Mouse (Mus musculus) MEL (cell line): ENCODE measurements at regions not wholly inside any gene's neighbourhood (a gene's known extent, or its start where the extent isn't known, plus 50 kb on each side); places are given as distances from the start of the nearest gene placed in this dataset.

ENCODE experiments used
- DNase-seq: peaks from one replicate; pipeline ENCODE4 v3.0.0; 2011; ENCODE audit warnings: low read depth, low spot score
- H3K27ac ChIP-seq: 2 replicates; pipeline ENCODE4 v1.5.1; 2012; ENCODE audit warnings: low read depth, mild to moderate bottlenecking, control low read depth, low read length, moderate library complexity; ENCODE audit not compliant: control insufficient read depth
- H3K27me3 ChIP-seq, 2 experiments: fragments of 150-350 bp in 1 of 2; sonication (generic) in 1 of 2; 2 replicates each; pipeline ENCODE4 v1.6.1; 2012; ENCODE audit warnings: low read length in 2 of 2, mild to moderate bottlenecking in 2 of 2, improper control_type of control experiment in 1 of 2, moderate library complexity in 1 of 2; ENCODE audit not compliant: insufficient read depth in 2 of 2, control insufficient read depth in 1 of 2
- H3K36me3 ChIP-seq, 2 experiments: 2 replicates each; pipeline ENCODE4 v1.6.1; 2012 to 2014; ENCODE audit warnings: low read length in 2 of 2, improper control_type of control experiment in 1 of 2, inconsistent platforms in 1 of 2, mild to moderate bottlenecking in 1 of 2; ENCODE audit not compliant: insufficient read depth in 2 of 2, control insufficient read depth in 1 of 2
- H3K4me1 ChIP-seq, 2 experiments: fragments of 150-350 bp in 1 of 2; sonication (generic) in 1 of 2; 2 replicates each; pipeline ENCODE4 v1.6.1; 2012; ENCODE audit warnings: low read length in 2 of 2, improper control_type of control experiment in 1 of 2, mild to moderate bottlenecking in 1 of 2; ENCODE audit not compliant: insufficient read depth in 2 of 2, control insufficient read depth in 1 of 2
- H3K4me3 ChIP-seq, 2 experiments: fragments of 150-350 bp in 1 of 2; sonication (generic) in 1 of 2; 2 replicates each; pipeline ENCODE4 v1.5.1; 2012; ENCODE audit warnings: low read depth in 2 of 2, low read length in 2 of 2, mild to moderate bottlenecking in 2 of 2, moderate library complexity in 2 of 2, control low read depth in 1 of 2, improper control_type of control experiment in 1 of 2; ENCODE audit not compliant: control insufficient read depth in 1 of 2, insufficient read depth in 1 of 2
- H3K79me2 ChIP-seq: 2 replicates; pipeline ENCODE4 v1.6.1; 2012; ENCODE audit warnings: mild to moderate bottlenecking, low read length, moderate library complexity; ENCODE audit not compliant: control insufficient read depth, poor library complexity, insufficient read depth
- H3K9ac ChIP-seq: 2 replicates; pipeline ENCODE4 v1.6.1; 2012; ENCODE audit warnings: low read depth, mild to moderate bottlenecking, control low read depth, low read length, moderate library complexity; ENCODE audit not compliant: control insufficient read depth, poor library complexity, severe bottlenecking
- H3K9me3 ChIP-seq: fragments of 150-350 bp; sonication (generic); replicated peaks from 2 replicates; pipeline ENCODE4 v1.6.1; 2012; ENCODE audit warnings: mild to moderate bottlenecking, low read length, improper control_type of control experiment, moderate library complexity; ENCODE audit not compliant: insufficient read depth
- BHLHE40 ChIP-seq: IDR thresholded peaks from 2 replicates; pipeline ENCODE4 v1.6.1; 2012; ENCODE audit warnings: low read depth, mild to moderate bottlenecking, inconsistent platforms, low read length, improper control_type of control experiment, borderline replicate concordance
- CTCF ChIP-seq, 3 experiments: IDR thresholded peaks in 2 of 3; conservative IDR thresholded peaks in 1 of 3; 2 replicates each; pipeline ENCODE4 v1.5.1; 2011 to 2012; ENCODE audit warnings: low read length in 3 of 3, low read depth in 2 of 3, mild to moderate bottlenecking in 2 of 3, improper control_type of control experiment in 1 of 3, inconsistent platforms in 1 of 3, mixed read lengths in 1 of 3, moderate library complexity in 1 of 3; ENCODE audit not compliant: control insufficient read depth in 1 of 3, insufficient read depth in 1 of 3, poor library complexity in 1 of 3, severe bottlenecking in 1 of 3
- E2F4 ChIP-seq: IDR thresholded peaks from 2 replicates; pipeline ENCODE4 v1.6.1; 2011; ENCODE audit warnings: low read depth, low read length, improper control_type of control experiment, borderline replicate concordance
- ELF1 ChIP-seq: IDR thresholded peaks from 2 replicates; pipeline ENCODE4 v1.6.1; 2014; ENCODE audit warnings: low read depth, mild to moderate bottlenecking, inconsistent platforms, low read length, improper control_type of control experiment, moderate library complexity
- ETS1 ChIP-seq: IDR thresholded peaks from 2 replicates; pipeline ENCODE4 v1.6.1; 2012; ENCODE audit warnings: low read depth, mild to moderate bottlenecking, inconsistent platforms, low read length, improper control_type of control experiment, moderate library complexity
- JUND ChIP-seq: IDR thresholded peaks from 2 replicates; pipeline ENCODE4 v1.6.1; 2011; ENCODE audit warnings: low read depth, mild to moderate bottlenecking, improper control_type of control experiment, low read length
- KAT2A ChIP-seq: conservative IDR thresholded peaks from 2 replicates; pipeline ENCODE4 v1.6.1; 2012; ENCODE audit warnings: low read depth, low read length, improper control_type of control experiment, inconsistent platforms
- MAX ChIP-seq: IDR thresholded peaks from 2 replicates; pipeline ENCODE4 v1.6.1; 2011; ENCODE audit warnings: low read length, improper control_type of control experiment
- MEF2A ChIP-seq: IDR thresholded peaks from 2 replicates; pipeline ENCODE4 v1.6.1; 2014; ENCODE audit warnings: low read depth, mild to moderate bottlenecking, inconsistent platforms, low read length, improper control_type of control experiment; ENCODE audit not compliant: poor library complexity, insufficient replicate concordance, severe bottlenecking; ENCODE audit errors: extremely low read depth
- MXI1 ChIP-seq: IDR thresholded peaks from 2 replicates; pipeline ENCODE4 v1.6.1; 2011; ENCODE audit warnings: mild to moderate bottlenecking, low read depth, low read length, improper control_type of control experiment
- MYB ChIP-seq: IDR thresholded peaks from 2 replicates; pipeline ENCODE4 v1.6.1; 2011; ENCODE audit warnings: mild to moderate bottlenecking, low read depth, low read length, improper control_type of control experiment
- MYC ChIP-seq: IDR thresholded peaks from 2 replicates; pipeline ENCODE4 v1.6.1; 2011; ENCODE audit warnings: low read depth, mild to moderate bottlenecking, low read length, improper control_type of control experiment, moderate library complexity
- NRF1 ChIP-seq: IDR thresholded peaks from 2 replicates; pipeline ENCODE4 v1.6.1; 2014; ENCODE audit warnings: low read depth, mild to moderate bottlenecking, inconsistent platforms, low read length, improper control_type of control experiment, moderate library complexity; ENCODE audit not compliant: poor library complexity, insufficient read depth, severe bottlenecking
- POLR2A ChIP-seq, 2 experiments: IDR thresholded peaks; 2 replicates each; pipeline ENCODE4 v1.6.1; 2011 to 2012; ENCODE audit warnings: low read length in 2 of 2, mild to moderate bottlenecking in 2 of 2, control low read depth in 1 of 2, improper control_type of control experiment in 1 of 2, low read depth in 1 of 2, moderate library complexity in 1 of 2; ENCODE audit not compliant: control insufficient read depth in 1 of 2, insufficient read depth in 1 of 2, poor library complexity in 1 of 2
- POLR2AphosphoS2 ChIP-seq: IDR thresholded peaks from 2 replicates; pipeline ENCODE4 v1.6.1; 2011; ENCODE audit warnings: low read length, improper control_type of control experiment
- RAD21 ChIP-seq: IDR thresholded peaks from 2 replicates; pipeline ENCODE4 v1.6.1; 2011; ENCODE audit warnings: mild to moderate bottlenecking, low read depth, low read length, improper control_type of control experiment
- SIN3A ChIP-seq: IDR thresholded peaks from 2 replicates; pipeline ENCODE4 v1.6.1; 2012; ENCODE audit warnings: low read length, improper control_type of control experiment, inconsistent platforms
- TAL1 ChIP-seq: IDR thresholded peaks from 2 replicates; pipeline ENCODE4 v1.6.1; 2012; ENCODE audit warnings: mild to moderate bottlenecking, inconsistent platforms, low read length, moderate library complexity, mixed read lengths
- TBP ChIP-seq: IDR thresholded peaks from 2 replicates; pipeline ENCODE4 v1.8.0; 2011; ENCODE audit warnings: low read depth, low read length, improper control_type of control experiment
- TCF12 ChIP-seq: IDR thresholded peaks from 2 replicates; pipeline ENCODE4 v1.6.1; 2014; ENCODE audit warnings: low read depth, mild to moderate bottlenecking, inconsistent platforms, low read length, improper control_type of control experiment, moderate library complexity
- UBTF ChIP-seq: IDR thresholded peaks from 2 replicates; pipeline ENCODE4 v1.6.1; 2012; ENCODE audit warnings: low read depth, mild to moderate bottlenecking, inconsistent platforms, low read length, improper control_type of control experiment, moderate library complexity, borderline replicate concordance; ENCODE audit not compliant: insufficient read depth
- USF1 ChIP-seq: IDR thresholded peaks from 2 replicates; pipeline ENCODE4 v1.6.1; 2014; ENCODE audit warnings: low read depth, mild to moderate bottlenecking, inconsistent platforms, low read length, improper control_type of control experiment, moderate library complexity
- USF2 ChIP-seq, 2 experiments: IDR thresholded peaks; 2 replicates each; pipeline ENCODE4 v1.6.1; 2011 to 2012; ENCODE audit warnings: improper control_type of control experiment in 2 of 2, low read length in 2 of 2, borderline replicate concordance in 1 of 2, inconsistent platforms in 1 of 2, low read depth in 1 of 2, mild to moderate bottlenecking in 1 of 2; ENCODE audit not compliant: insufficient read depth in 1 of 2
- ZMIZ1 ChIP-seq: IDR thresholded peaks from 2 replicates; pipeline ENCODE4 v1.6.1; 2012; ENCODE audit warnings: low read depth, mild to moderate bottlenecking, inconsistent platforms, low read length, improper control_type of control experiment, moderate library complexity
- ZNF384 ChIP-seq: IDR thresholded peaks from 2 replicates; pipeline ENCODE4 v1.6.1; 2012; ENCODE audit warnings: low read depth, mild to moderate bottlenecking, inconsistent platforms, low read length, improper control_type of control experiment

DNA sequence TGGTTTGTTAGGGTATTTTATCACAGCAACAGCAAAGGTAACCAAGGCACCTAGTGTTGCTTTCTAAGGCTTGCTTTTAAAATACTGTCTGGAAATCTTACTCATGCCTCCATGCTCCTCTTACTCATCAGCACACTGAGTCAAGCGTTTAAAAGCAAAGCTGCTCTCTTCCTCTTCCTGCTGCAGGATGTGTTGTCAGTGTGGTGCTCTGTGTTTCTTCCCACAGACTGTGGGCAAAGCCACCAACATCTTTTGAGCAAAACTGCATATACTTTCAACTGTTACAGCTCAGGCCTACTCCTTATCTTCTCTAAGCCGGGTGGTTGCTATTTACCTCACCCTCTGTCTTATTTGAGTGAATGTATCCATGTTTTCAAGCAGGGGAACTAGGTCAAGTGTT, 144.0 kb upstream of the Topaz1 start (continued):
- TF ChIP-seq TAL1 (no peak), ELF1 (no peak), MXI1 (no peak)

DNA sequence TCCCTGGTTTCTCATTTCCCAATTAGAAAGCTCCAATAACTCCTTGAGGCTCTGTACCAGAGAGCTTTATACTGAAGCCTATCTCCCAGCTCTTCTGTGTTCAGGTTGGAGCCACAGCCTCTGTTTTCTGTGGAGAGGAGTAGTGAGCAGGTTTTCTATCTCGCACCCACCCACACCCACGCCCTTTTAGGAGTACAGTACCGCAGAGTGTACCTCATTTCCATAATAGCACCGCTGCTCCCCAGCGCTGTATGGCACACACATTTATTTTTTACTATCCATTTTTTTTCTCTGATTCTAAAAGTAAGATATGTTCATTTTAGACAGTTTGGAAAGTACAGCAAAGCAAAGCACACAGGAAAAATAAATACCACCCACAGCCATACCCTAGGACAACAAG, 137.5 kb upstream of the Topaz1 start:
- Histone ChIP-seq H3K4me3 (no peak overlapping the region), H3K9me3 (no peaks in the 10 kb centered on the region), H3K27ac (no peak overlapping the region), H3K4me1 (no peaks in the 10 kb centered on the region), H3K9ac (no peak overlapping the region), H3K27me3 (no peaks in the 10 kb centered on the region), H3K36me3 (no peaks in the 10 kb centered on the region), H3K79me2 (no peaks in the 10 kb centered on the region)
- no peak for TF ChIP-seq MYB
- no peak for TF ChIP-seq MYC
- TF ChIP-seq ETS1: no peak
- no peak for TF ChIP-seq SIN3A
- no peak for TF ChIP-seq MAX
- no peak for TF ChIP-seq TCF12
- no peak for TF ChIP-seq USF1
- TF ChIP-seq JUND: no peak
- TF ChIP-seq TBP: no peak
- no peak for TF ChIP-seq NRF1
- TF ChIP-seq ZMIZ1: no peak
- TF ChIP-seq E2F4: no peak
- no peak for TF ChIP-seq RAD21
- no peak for TF ChIP-seq ELF1
- no peak for TF ChIP-seq UBTF
- no peak for TF ChIP-seq MEF2A
- TF ChIP-seq POLR2A (IDR thresholded peaks at IDR 0.05; ENCODE audit: control insufficient read depth in 1 of 2, insufficient read depth in 1 of 2, low read depth in 1 of 2, low read length in 2 of 2, poor library complexity in 1 of 2): no peak
- DNase-seq: no peak

DNA sequence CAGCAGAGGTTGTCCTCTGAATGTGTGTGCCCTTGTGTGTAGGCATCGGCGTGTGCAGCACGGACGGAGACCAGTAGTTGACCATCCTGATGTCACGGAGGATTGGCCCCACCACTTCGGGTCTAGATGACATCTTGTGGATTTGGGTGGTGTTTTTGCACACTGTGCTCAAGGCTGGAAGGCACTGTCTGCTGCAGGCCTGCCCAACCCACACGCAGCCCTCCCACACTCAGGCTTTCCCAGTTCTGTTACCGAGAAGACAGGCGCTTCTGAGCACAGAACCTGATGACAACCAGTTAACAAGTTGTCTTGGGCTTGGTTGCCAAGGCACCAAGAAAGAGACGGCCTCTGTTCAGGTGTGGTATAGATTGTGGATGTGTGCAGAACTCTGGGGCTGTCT, 136.2 kb upstream of the Topaz1 start:
- Histone ChIP-seq H3K27ac (no peak overlapping the region), H3K9me3 (no peaks in the 10 kb centered on the region), H3K79me2 (no peaks in the 10 kb centered on the region), H3K9ac (no peak overlapping the region), H3K27me3 (no peaks in the 10 kb centered on the region), H3K36me3 (no peaks in the 10 kb centered on the region), H3K4me1 (no peaks in the 10 kb centered on the region), H3K4me3 (no peak overlapping the region)
- TF ChIP-seq BHLHE40: no peak
- TF ChIP-seq CTCF (IDR thresholded peaks at IDR 0.05 in 2 of 3, conservative IDR thresholded peaks at IDR 0.05 in 1 of 3; ENCODE audit: control insufficient read depth in 1 of 3, insufficient read depth in 1 of 3, low read depth in 2 of 3, low read length in 3 of 3, poor library complexity in 1 of 3, severe bottlenecking in 1 of 3): no peak
- TF ChIP-seq KAT2A: no peak
- no peak for TF ChIP-seq POLR2AphosphoS2
- no peak for TF ChIP-seq NRF1
- no peak for TF ChIP-seq TBP
- no peak for TF ChIP-seq RAD21
- TF ChIP-seq ZMIZ1: no peak
- no peak for TF ChIP-seq ELF1
- no peak for TF ChIP-seq ZNF384
- no peak for TF ChIP-seq USF2 (IDR thresholded peaks at IDR 0.05; ENCODE audit: borderline replicate concordance in 1 of 2, insufficient read depth in 1 of 2, low read depth in 1 of 2, low read length in 2 of 2)
- no peak for TF ChIP-seq MYC
- DNase-seq: no peak
